Mouse (Mus musculus) liver, adult 2 months (tissue): ENCODE measurements around the gene Pik3ca. TPM values are rescaled to one million over a fixed set of nuclear protein-coding genes. Genes with fewer than 3 reads are reported as not detected.

ENCODE experiments used
- DNase-seq: peaks from one replicate; pipeline ENCODE4 v3.0.0-alpha.2; 2011; ENCODE audit warnings: low read depth, low spot score; ENCODE audit errors: extremely low read depth
- H3K27ac ChIP-seq: fragments of 200-500 bp; replicated peaks from 2 replicates; pipeline ENCODE4 v1.5.1; 2012; ENCODE audit warnings: low read depth, mild to moderate bottlenecking, control low read depth, inconsistent platforms, low read length; ENCODE audit not compliant: insufficient read depth
- H3K27me3 ChIP-seq: fragments of 200-500 bp; 2 replicates; pipeline ENCODE4 v1.6.1; 2012; ENCODE audit warnings: mild to moderate bottlenecking, moderate library complexity, low read length, inconsistent platforms; ENCODE audit not compliant: control insufficient read depth, insufficient read depth
- H3K36me3 ChIP-seq: fragments of 200-500 bp; 2 replicates; pipeline ENCODE4 v1.6.1; 2012; ENCODE audit warnings: low read length, inconsistent platforms; ENCODE audit not compliant: control insufficient read depth, insufficient read depth
- H3K4me1 ChIP-seq: fragments of 200-500 bp; 2 replicates; pipeline ENCODE4 v1.6.1; 2011; ENCODE audit warnings: low read length; ENCODE audit not compliant: control insufficient read depth, insufficient read depth
- H3K4me3 ChIP-seq: fragments of 200-500 bp; 2 replicates; pipeline ENCODE4 v1.5.1; 2011; ENCODE audit warnings: low read depth, mild to moderate bottlenecking, control low read depth, low read length, moderate library complexity; ENCODE audit not compliant: insufficient read depth
- H3K79me2 ChIP-seq: fragments of 200-500 bp; 2 replicates; pipeline ENCODE4 v1.6.1; 2012; ENCODE audit warnings: inconsistent platforms, mild to moderate bottlenecking, low read length, moderate library complexity; ENCODE audit not compliant: control insufficient read depth, insufficient read depth
- H3K9ac ChIP-seq: fragments of 200-500 bp; 2 replicates; pipeline ENCODE4 v1.6.1; 2012; ENCODE audit warnings: low read depth, mild to moderate bottlenecking, control low read depth, inconsistent platforms, low read length
- CTCF ChIP-seq: fragments of 200-500 bp; IDR thresholded peaks from 2 replicates; pipeline ENCODE4 v1.5.1; 2011; ENCODE audit warnings: low read depth, low read length, control low read depth
- POLR2A ChIP-seq: fragments of 200-500 bp; IDR thresholded peaks from 2 replicates; pipeline ENCODE4 v1.6.1; 2011; ENCODE audit warnings: low read length, control low read depth; ENCODE audit not compliant: insufficient read depth; ENCODE audit errors: extremely low read depth
- WGBS: fragments of 180-500 bp; shearing (Covaris S2); methylation state at CpG from one replicate; pipeline ENCODE4 v1.1.7; 2018; 5-methylcytosine and 5-hydroxymethylcytosine counted together
- polyA plus RNA-seq: library from polyadenylated mRNA; depleted of rRNA; stranded (reverse); fragments of >200 nt; gene quantifications from 2 replicates; pipeline ENCODE4 v1.2.3, GENCODE M21; 2012
- total RNA-seq: library from RNA; depleted of rRNA; stranded (reverse); fragments of >200 nt; gene quantifications from 2 replicates; pipeline ENCODE4 v1.2.3, GENCODE M21; 2014

Pik3ca gene
- total and polyA plus RNA-seq, 2 experiments, result 2.8 to 21.1 TPM

- no peaks in the 10 kb centered on the region; the same call in 1 of the 2 replicates for H3K36me3 ChIP-seq
- no peak overlapping the region for H3K9ac ChIP-seq
- DNase-seq, result peak; percentile 54
- peaks cover 7% of the 10 kb centered on the region for H3K4me1 ChIP-seq
- H3K27ac ChIP-seq, result no peak overlapping the region
- H3K27me3 ChIP-seq, result no peaks in the 10 kb centered on the region
- no peak overlapping the region for H3K4me3 ChIP-seq
- TF ChIP-seq CTCF (no peak), POLR2A (no peak)
- peaks cover 33% of the 10 kb centered on the region; the same call in 1 of the 2 replicates for H3K79me2 ChIP-seq
- 24% methylated on average over 4 of the region's 4 CpGs for WGBS
Measured at GRCm38 (mm10) chr3:32414381-32414780, 16.9 kb downstream of the Pik3ca start.

DNA sequence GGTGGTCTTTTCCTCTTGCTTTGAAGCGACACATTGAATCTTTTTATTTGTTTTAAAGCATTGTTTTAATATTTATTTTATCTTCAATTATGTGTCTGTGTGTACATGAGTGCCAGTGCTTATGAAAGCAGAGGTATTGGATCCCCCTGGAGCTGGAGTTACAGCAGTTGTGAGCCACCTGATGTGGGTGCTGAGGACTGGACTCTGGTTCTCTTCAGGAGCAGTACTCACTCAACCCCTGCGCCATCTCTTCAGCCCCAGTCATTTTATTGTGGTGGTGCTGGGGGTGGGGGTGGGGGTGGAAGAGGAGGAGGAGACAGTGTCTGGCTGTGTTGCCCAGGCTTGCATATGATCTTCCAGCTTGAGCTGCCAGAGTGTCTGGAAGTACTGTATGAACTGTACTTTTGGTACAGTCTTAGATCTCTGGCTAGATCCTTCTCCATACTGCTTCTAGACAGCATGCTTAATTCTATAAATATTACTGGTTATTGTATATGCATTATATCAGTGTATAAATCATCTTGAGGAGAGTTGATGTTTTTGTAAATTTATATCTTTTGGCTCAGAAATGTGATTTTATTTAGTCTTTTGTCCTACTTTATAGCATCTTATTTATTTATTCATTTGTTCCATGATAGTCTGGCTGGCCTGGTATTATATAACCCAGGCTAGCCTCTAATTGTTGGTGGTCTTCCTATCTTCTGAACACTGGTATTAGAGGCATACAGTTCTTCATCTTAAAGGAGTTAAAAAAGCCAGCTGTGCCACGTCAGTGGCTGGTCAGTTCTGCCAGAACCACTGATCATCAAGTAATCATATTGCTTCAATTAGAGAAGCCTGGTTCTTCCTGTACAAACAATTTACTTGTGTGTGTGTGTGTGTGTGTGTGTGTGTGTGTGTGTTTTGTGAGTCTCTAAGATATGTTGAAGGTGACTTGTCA, 18.2 kb downstream of the Pik3ca start:
- no peak for DNase-seq
- H3K36me3 ChIP-seq, result no peaks in the 10 kb centered on the region; the same call in 1 of the 2 replicates
- H3K4me1 ChIP-seq, result peaks cover 9% of the 10 kb centered on the region
- peaks cover 39% of the 10 kb centered on the region; the same call in 1 of the 2 replicates for H3K79me2 ChIP-seq
- H3K4me3 ChIP-seq, result no peak overlapping the region
- no peaks in the 10 kb centered on the region for H3K27me3 ChIP-seq
- WGBS, result 77% methylated on average over 3 of the region's 3 CpGs
- H3K27ac ChIP-seq, result no peak overlapping the region
- H3K9ac ChIP-seq, result no peak overlapping the region
- TF ChIP-seq CTCF, result no peak
- TF ChIP-seq POLR2A, result no peak

- H3K4me1 ChIP-seq, result peaks cover 17% of the 10 kb centered on the region
- H3K4me3 ChIP-seq, result no peak overlapping the region
- H3K27me3 ChIP-seq, result no peaks in the 10 kb centered on the region
- WGBS, result 45% methylated on average over 5 of the region's 5 CpGs
- H3K36me3 ChIP-seq, result no peaks in the 10 kb centered on the region; the same call in 1 of the 2 replicates
- peak; percentile 53 for DNase-seq
- no peak overlapping the region for H3K9ac ChIP-seq
- no peak for TF ChIP-seq CTCF
- no peak for TF ChIP-seq POLR2A
- no peak overlapping the region for H3K27ac ChIP-seq
- H3K79me2 ChIP-seq, result peaks cover 48% of the 10 kb centered on the region; the same call in 1 of the 2 replicates
Measured at GRCm38 (mm10) chr3:32417751-32418211, 20.3 kb downstream of the Pik3ca start.

GRCm38 (mm10) chr3:32419866-32420265, 22.4 kb downstream of the Pik3ca start:
- no peaks in the 10 kb centered on the region for H3K27me3 ChIP-seq
- H3K79me2 ChIP-seq, result peaks cover 48% of the 10 kb centered on the region
- no peak overlapping the region for H3K27ac ChIP-seq
- H3K4me1 ChIP-seq, result peaks cover 14% of the 10 kb centered on the region
- no peaks in the 10 kb centered on the region; the same call in 1 of the 2 replicates for H3K36me3 ChIP-seq
- no peak for TF ChIP-seq CTCF
- no peak for TF ChIP-seq POLR2A
- DNase-seq, result no peak
- H3K4me3 ChIP-seq, result no peak overlapping the region
- no peak overlapping the region for H3K9ac ChIP-seq
- 72% methylated on average over 2 of the region's 2 CpGs for WGBS

DNA sequence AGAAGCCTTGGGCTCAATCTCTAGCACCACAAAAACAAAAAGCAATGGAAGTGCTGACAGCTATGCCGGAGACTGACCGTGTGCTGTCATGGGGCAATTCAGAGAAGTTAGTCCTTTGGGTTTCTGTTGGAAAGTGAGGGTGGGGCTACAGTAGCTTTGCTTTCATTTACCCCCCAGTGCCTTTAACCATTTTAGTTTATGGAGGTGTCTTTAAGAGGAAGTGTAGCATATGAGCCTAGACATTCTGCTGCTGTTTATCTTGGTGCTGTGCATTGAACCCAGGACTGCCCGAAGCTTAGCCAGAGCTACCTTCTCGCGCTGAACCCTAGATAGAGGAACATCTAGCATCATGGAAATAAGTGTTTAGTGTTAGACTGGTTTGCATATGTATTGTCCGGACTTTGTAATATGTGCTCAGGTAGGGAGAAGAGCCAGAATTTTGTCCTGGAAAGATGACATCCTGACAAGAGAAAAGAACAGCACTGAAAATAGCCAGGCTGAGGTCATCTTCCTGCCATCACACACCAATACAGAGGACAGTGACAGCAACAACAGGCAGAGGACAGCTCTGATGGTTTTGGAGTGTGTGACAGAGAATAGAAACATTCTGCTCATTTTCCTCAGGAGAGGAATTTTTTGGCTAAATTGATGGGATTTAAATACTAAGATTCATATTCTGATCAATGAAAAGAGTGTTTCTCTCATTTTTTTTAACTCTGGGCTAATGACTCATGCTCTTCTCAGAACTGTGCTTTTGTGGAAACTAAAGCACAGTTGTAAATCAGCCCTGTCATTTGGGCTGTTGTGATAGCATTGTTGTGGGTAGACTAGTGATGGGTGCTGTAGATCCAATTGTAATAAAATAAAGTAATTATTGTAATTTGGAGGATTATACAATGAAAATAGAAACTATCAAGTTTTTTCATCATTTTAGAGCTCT, 23.9 kb downstream of the Pik3ca start:
- 70% methylated on average over 6 of the region's 6 CpGs for WGBS
- H3K4me3 ChIP-seq, result no peak overlapping the region
- no peaks in the 10 kb centered on the region; the same call in 1 of the 2 replicates for H3K36me3 ChIP-seq
- TF ChIP-seq POLR2A (no peak), CTCF (no peak)
- peaks cover 49% of the 10 kb centered on the region for H3K79me2 ChIP-seq
- H3K27me3 ChIP-seq, result no peaks in the 10 kb centered on the region
- peaks cover 12% of the 10 kb centered on the region for H3K4me1 ChIP-seq
- DNase-seq, result peak; percentile 50
- H3K9ac ChIP-seq, result no peak overlapping the region
- no peak overlapping the region for H3K27ac ChIP-seq
